Comparison of ENCODE assay signal across 9 mouse cellular contexts in the genomic region with DNA sequence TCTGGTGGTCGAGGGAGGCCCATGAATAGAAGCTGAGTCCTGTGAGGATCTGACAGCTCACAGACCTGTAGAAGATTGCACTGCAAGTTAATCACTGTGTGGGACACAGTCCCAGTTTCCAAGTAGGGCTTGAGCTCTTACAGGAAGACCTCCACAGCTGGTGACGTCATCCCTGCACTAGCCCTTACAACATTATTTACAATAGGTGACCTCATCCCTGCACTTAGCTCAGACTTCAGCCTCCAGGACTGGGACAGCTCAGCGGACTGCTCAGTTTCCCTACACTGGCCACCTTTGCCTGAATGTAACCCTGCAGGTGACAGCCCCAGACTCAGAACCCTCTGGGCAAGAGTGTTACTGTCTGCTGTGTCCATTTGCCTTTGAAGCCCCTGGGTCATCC.
A peak's percentile ranks its signal among the peaks of the same experiment; 100 is the strongest.
DNase-seq lines count a peak whose midpoint lies in the region; ATAC-seq and TF ChIP-seq lines count a peak whose summit lies in the region.
"Had no signal": no experiment of that assay in that cellular context is flagged by ENCODE, and none has a peak within 500 bp of the region (broad histone marks: within the 10 kb centered on the region; RNA-seq: fewer than 3 reads in every experiment).

No protein-coding gene starts in this region.

- peak; percentile 31 for DNase-seq in forebrain, embryonic 11.5 days (ENCODE audit: low spot score)
- no peak for DNase-seq in midbrain, embryonic 11.5 days (ENCODE audit: low spot score, missing footprints)
- DNase-seq in liver, embryonic 14.5 days (ENCODE audit: low read depth in 3 of 3, low spot score in 3 of 3): peak in 1 of 3 experiments; percentile 27
- peak; percentile 77 for DNase-seq in yolk sac, embryonic 10.5 days (ENCODE audit: low spot score)
- no peak for DNase-seq in adipocyte (ENCODE audit: low spot score)
- DNase-seq in gastrocnemius, postnatal 10 days: no peak
- DNase-seq: kidney, adult 9 months had no signal

- H3K9me3 ChIP-seq in forebrain, embryonic 11.5 days (ENCODE audit: control insufficient read depth, low read length): no peaks in the 10 kb centered on the region
- H3K9me3 ChIP-seq in forebrain, embryonic 13.5 days (replicated peaks): no peaks in the 10 kb centered on the region
- no peaks in the 10 kb centered on the region for H3K9me3 ChIP-seq in midbrain, embryonic 12.5 days
- no peaks in the 10 kb centered on the region for H3K9me3 ChIP-seq in midbrain, embryonic 11.5 days (ENCODE audit: control insufficient read depth, low read length)
- H3K9me3 ChIP-seq in liver, embryonic 14.5 days (ENCODE audit: control insufficient read depth, low read length): no peaks in the 10 kb centered on the region

- H3K4me2 ChIP-seq in forebrain, embryonic 11.5 days (ENCODE audit: low read depth, low read length, severe bottlenecking): no peak overlapping the region
- no peak overlapping the region for H3K4me2 ChIP-seq in forebrain, embryonic 13.5 days
- no peak overlapping the region for H3K4me2 ChIP-seq in midbrain, embryonic 12.5 days (replicated peaks)
- no peak overlapping the region for H3K4me2 ChIP-seq in midbrain, embryonic 11.5 days
- no peak overlapping the region for H3K4me2 ChIP-seq in liver, embryonic 14.5 days (ENCODE audit: low read depth)

- no peak overlapping the region for H3K9ac ChIP-seq in forebrain, embryonic 11.5 days (ENCODE audit: low read length)
- H3K9ac ChIP-seq in forebrain, embryonic 13.5 days: no peak overlapping the region
- no peak overlapping the region for H3K9ac ChIP-seq in midbrain, embryonic 12.5 days (replicated peaks)
- no peak overlapping the region for H3K9ac ChIP-seq in midbrain, embryonic 11.5 days (ENCODE audit: low read length)
- H3K9ac ChIP-seq in liver, embryonic 14.5 days (replicated peaks): no peak overlapping the region

- H3K27ac ChIP-seq in forebrain, embryonic 11.5 days (ENCODE audit: low read depth, low read length): no peak overlapping the region
- H3K27ac ChIP-seq in forebrain, embryonic 13.5 days: no peak overlapping the region
- 0 out of 2 replicates have a peak overlapping the region, but pooled peaks have one; percentile 42 for H3K27ac ChIP-seq in midbrain, embryonic 12.5 days (replicated peaks)
- no peak overlapping the region for H3K27ac ChIP-seq in midbrain, embryonic 11.5 days (ENCODE audit: low read depth, low read length)
- no peak overlapping the region for H3K27ac ChIP-seq in liver, embryonic 14.5 days

- TF ChIP-seq EP300 in liver, embryonic 14.5 days (IDR thresholded peaks at IDR 0.05; ENCODE audit: low read depth): no peak

- no peak for ATAC-seq in forebrain, embryonic 11.5 days (replicated peaks; ENCODE audit: low FRiP score)
- no peak for ATAC-seq in forebrain, embryonic 13.5 days
- no peak for ATAC-seq in midbrain, embryonic 12.5 days (ENCODE audit: low FRiP score, low read depth)
- ATAC-seq in midbrain, embryonic 11.5 days (ENCODE audit: low FRiP score): no peak
- peak; percentile 67 for ATAC-seq in liver, embryonic 14.5 days (ENCODE audit: insufficient read depth)

- no peaks in the 10 kb centered on the region for H3K27me3 ChIP-seq in forebrain, embryonic 11.5 days (ENCODE audit: control insufficient read depth, insufficient read depth, low read length)
- H3K27me3 ChIP-seq in forebrain, embryonic 13.5 days: no peaks in the 10 kb centered on the region
- no peaks in the 10 kb centered on the region for H3K27me3 ChIP-seq in midbrain, embryonic 12.5 days
- no peaks in the 10 kb centered on the region for H3K27me3 ChIP-seq in midbrain, embryonic 11.5 days (ENCODE audit: control insufficient read depth, insufficient read depth, low read length)
- H3K27me3 ChIP-seq in liver, embryonic 14.5 days (ENCODE audit: control insufficient read depth, insufficient read depth, low read length): no peaks in the 10 kb centered on the region

- 82% methylated on average over 3 of the region's 3 CpGs for WGBS in forebrain, embryonic 11.5 days
- WGBS in forebrain, embryonic 13.5 days: 90% methylated on average over 3 of the region's 3 CpGs
- 74% methylated on average over 3 of the region's 3 CpGs for WGBS in midbrain, embryonic 12.5 days
- whole genome bisulfite sequencing in midbrain, embryonic 11.5 days: 75% methylated on average over 3 of the region's 3 CpGs
- WGBS in liver, embryonic 14.5 days (ENCODE audit: insufficient replicate concordance): 64% methylated on average over 3 of the region's 3 CpGs

- no peaks in the 10 kb centered on the region for H3K36me3 ChIP-seq in forebrain, embryonic 11.5 days (ENCODE audit: control insufficient read depth, insufficient read depth, low read length)
- peaks cover 3% of the 10 kb centered on the region; the same call in 1 of the 2 replicates for H3K36me3 ChIP-seq in forebrain, embryonic 13.5 days (ENCODE audit: poor library complexity, severe bottlenecking)
- no peaks in the 10 kb centered on the region for H3K36me3 ChIP-seq in midbrain, embryonic 12.5 days
- no peaks in the 10 kb centered on the region for H3K36me3 ChIP-seq in midbrain, embryonic 11.5 days (ENCODE audit: control insufficient read depth, insufficient read depth, low read length)
- no peaks in the 10 kb centered on the region for H3K36me3 ChIP-seq in liver, embryonic 14.5 days (replicated peaks; ENCODE audit: control insufficient read depth, insufficient read depth, low read depth)

- TF ChIP-seq CTCF in liver, embryonic 14.5 days (IDR thresholded peaks at IDR 0.05; ENCODE audit: low read depth): no peak

- H3K4me1 ChIP-seq in forebrain, embryonic 11.5 days (replicated peaks; ENCODE audit: control insufficient read depth, insufficient read depth, low read length): peaks cover 3% of the 10 kb centered on the region
- peaks cover 23% of the 10 kb centered on the region for H3K4me1 ChIP-seq in forebrain, embryonic 13.5 days
- peaks cover 28% of the 10 kb centered on the region for H3K4me1 ChIP-seq in midbrain, embryonic 12.5 days
- peaks cover 24% of the 10 kb centered on the region for H3K4me1 ChIP-seq in midbrain, embryonic 11.5 days (ENCODE audit: control insufficient read depth, insufficient read depth, low read length)
- peaks cover 0 to 8% of the 10 kb centered on the region in 2 experiments; a peak in 1 of 4 replicates for H3K4me1 ChIP-seq in liver, embryonic 14.5 days (replicated peaks; ENCODE audit: control insufficient read depth in 2 of 2, insufficient read depth in 2 of 2, low read length in 1 of 2)

- no peak overlapping the region for H3K4me3 ChIP-seq in forebrain, embryonic 11.5 days (ENCODE audit: low read depth, low read length)
- no peak overlapping the region for H3K4me3 ChIP-seq in forebrain, embryonic 13.5 days
- H3K4me3 ChIP-seq in midbrain, embryonic 12.5 days: no peak overlapping the region
- no peak overlapping the region for H3K4me3 ChIP-seq in midbrain, embryonic 11.5 days (ENCODE audit: low read depth, low read length)
- no peak overlapping the region for H3K4me3 ChIP-seq in liver, embryonic 14.5 days (ENCODE audit: insufficient read depth in 1 of 2, low read depth in 2 of 2, low read length in 2 of 2)

Comparison
In these comparisons a context has a peak if more than half of its experiments do, and no peak if none do; other contexts are left out.
1. DNase-seq: peak in forebrain, embryonic 11.5 days (single experiment) and yolk sac, embryonic 10.5 days (single experiment); none in midbrain, embryonic 11.5 days (single experiment), adipocyte (single experiment) and gastrocnemius, postnatal 10 days (single experiment).